Mouse (Mus musculus): ENCODE results near the gene Psmb7. TPM values are rescaled to one million over a fixed set of nuclear protein-coding genes. Genes with fewer than 3 reads are reported as not detected.

Gene Psmb7
- polyA plus RNA-seq, 1 experiment, result 377 TPM

- Histone ChIP-seq H3K79me2 (ENCODE audit: control insufficient read depth, insufficient read depth) (peaks cover 5% of the 10 kb centered on the region), H3K36me3 (ENCODE audit: control insufficient read depth, insufficient read depth) (peaks cover 86% of the 10 kb centered on the region)
- TF ChIP-seq MYOG (IDR thresholded peaks at IDR 0.05; ENCODE audit: control insufficient read depth, extremely low read depth, insufficient read length), result no peak
- no peak for TF ChIP-seq MAX (IDR thresholded peaks at IDR 0.05)
- no peak for TF ChIP-seq FOSL1 (IDR thresholded peaks at IDR 0.05; ENCODE audit: insufficient read depth, low read length, poor library complexity, severe bottlenecking)
- TF ChIP-seq USF1 (IDR thresholded peaks at IDR 0.05; ENCODE audit: low read depth), result no peak
- TF ChIP-seq MYOD1 (IDR thresholded peaks at IDR 0.05; ENCODE audit: control insufficient read depth, insufficient read length, low read depth), result no peak
- TF ChIP-seq CTCF (IDR thresholded peaks at IDR 0.05; ENCODE audit: control insufficient read depth, insufficient read depth, insufficient read length), result no peak
- no peak for TF ChIP-seq CEBPB (IDR thresholded peaks at IDR 0.05; ENCODE audit: low read depth)
These were observed 58.5 kb downstream of the Psmb7 start for GRCm38 (mm10) chr2:38585379-38585736.

GRCm38 (mm10) chr2:38584514-38585378 is 59.1 kb downstream of the Psmb7 start:
- peaks cover 82% of the 10 kb centered on the region for H3K36me3 ChIP-seq (ENCODE audit: control insufficient read depth, insufficient read depth)
- no peak overlapping the region for H3ac ChIP-seq (ENCODE audit: control insufficient read depth, insufficient read length, low read depth)
- no peaks in the 10 kb centered on the region for H3K79me3 ChIP-seq (ENCODE audit: low read depth)
- no peak for TF ChIP-seq MAX (IDR thresholded peaks at IDR 0.05)
- TF ChIP-seq FOSL1 (IDR thresholded peaks at IDR 0.05; ENCODE audit: insufficient read depth, low read length, poor library complexity, severe bottlenecking), result no peak
- no peak for TF ChIP-seq MYOD1 (IDR thresholded peaks at IDR 0.05; ENCODE audit: control insufficient read depth, insufficient read length, low read depth)
- TF ChIP-seq CTCF (IDR thresholded peaks at IDR 0.05; ENCODE audit: control insufficient read depth, insufficient read depth, insufficient read length), result no peak
- no peak for TF ChIP-seq CEBPB (IDR thresholded peaks at IDR 0.05; ENCODE audit: low read depth)
- TF ChIP-seq USF1 (IDR thresholded peaks at IDR 0.05; ENCODE audit: low read depth), result no peak
- no peak for TF ChIP-seq MYOG (IDR thresholded peaks at IDR 0.05; ENCODE audit: control insufficient read depth, extremely low read depth, insufficient read length)
- no peak overlapping the region for H3K4me3 ChIP-seq (ENCODE audit: insufficient read depth, poor library complexity, severe bottlenecking)
- peaks cover 5% of the 10 kb centered on the region for H3K79me2 ChIP-seq (ENCODE audit: control insufficient read depth, insufficient read depth)
- H3K27me3 ChIP-seq (ENCODE audit: control insufficient read depth, insufficient read depth, insufficient read length), result no peaks in the 10 kb centered on the region

More at GRCm38 (mm10) chr2:38585379-38585736, 58.5 kb downstream of the Psmb7 start:
- no peaks in the 10 kb centered on the region for H3K79me3 ChIP-seq (ENCODE audit: low read depth)
- no peak overlapping the region for H3ac ChIP-seq (ENCODE audit: control insufficient read depth, insufficient read length, low read depth)
- no peak overlapping the region for H3K4me3 ChIP-seq (ENCODE audit: insufficient read depth, poor library complexity, severe bottlenecking)
- H3K27me3 ChIP-seq (ENCODE audit: control insufficient read depth, insufficient read depth, insufficient read length), result no peaks in the 10 kb centered on the region

- H3K79me2 ChIP-seq (ENCODE audit: control insufficient read depth, insufficient read depth), result peaks cover 5% of the 10 kb centered on the region
- no peak overlapping the region for H3K4me3 ChIP-seq (ENCODE audit: insufficient read depth, poor library complexity, severe bottlenecking)
- TF ChIP-seq CEBPB (IDR thresholded peaks at IDR 0.05; ENCODE audit: low read depth) (no peak), MYOG (IDR thresholded peaks at IDR 0.05; ENCODE audit: control insufficient read depth, extremely low read depth, insufficient read length) (no peak), MYOD1 (IDR thresholded peaks at IDR 0.05; ENCODE audit: control insufficient read depth, insufficient read length, low read depth) (no peak), USF1 (IDR thresholded peaks at IDR 0.05; ENCODE audit: low read depth) (no peak), CTCF (IDR thresholded peaks at IDR 0.05; ENCODE audit: control insufficient read depth, insufficient read depth, insufficient read length) (no peak)
- H3K27me3 ChIP-seq (ENCODE audit: control insufficient read depth, insufficient read depth, insufficient read length), result no peaks in the 10 kb centered on the region
- peaks cover 82% of the 10 kb centered on the region for H3K36me3 ChIP-seq (ENCODE audit: control insufficient read depth, insufficient read depth)
- no peak overlapping the region for H3ac ChIP-seq (ENCODE audit: control insufficient read depth, insufficient read length, low read depth)
- no peaks in the 10 kb centered on the region for H3K79me3 ChIP-seq (ENCODE audit: low read depth)
These were observed 59.9 kb downstream of the Psmb7 start for GRCm38 (mm10) chr2:38583982-38584381.

DNA sequence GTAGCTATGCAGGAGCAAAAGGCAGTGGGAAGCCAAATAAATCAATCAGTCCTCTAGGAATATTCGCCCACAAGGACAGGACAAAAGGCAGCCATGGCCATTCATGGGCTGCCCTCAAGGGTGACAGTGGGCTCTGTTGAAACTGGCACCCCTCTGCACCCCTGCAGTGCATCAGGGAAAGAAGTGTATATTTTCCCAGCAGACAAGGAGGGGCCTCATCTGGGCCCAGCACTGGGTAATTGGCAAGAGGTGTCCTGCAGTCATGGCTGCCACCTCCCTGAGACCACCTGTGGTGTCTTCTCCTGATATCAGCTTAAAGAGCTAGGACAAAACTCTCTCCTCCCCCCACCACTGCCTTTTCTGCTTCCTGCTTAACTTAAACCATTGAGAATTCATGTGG is 64.4 kb downstream of the Psmb7 start:
- Histone ChIP-seq H3K27me3 (ENCODE audit: control insufficient read depth, insufficient read depth, insufficient read length) (no peaks in the 10 kb centered on the region), H3ac (ENCODE audit: control insufficient read depth, insufficient read length, low read depth) (no peak overlapping the region), H3K4me3 (ENCODE audit: insufficient read depth, poor library complexity, severe bottlenecking) (no peak overlapping the region), H3K79me3 (ENCODE audit: low read depth) (no peaks in the 10 kb centered on the region), H3K36me3 (ENCODE audit: control insufficient read depth, insufficient read depth) (peaks cover 62% of the 10 kb centered on the region), H3K79me2 (ENCODE audit: control insufficient read depth, insufficient read depth) (no peaks in the 10 kb centered on the region)
- TF ChIP-seq CEBPB (IDR thresholded peaks at IDR 0.05; ENCODE audit: low read depth) (no peak), MYOD1 (IDR thresholded peaks at IDR 0.05; ENCODE audit: control insufficient read depth, insufficient read length, low read depth) (no peak), MAX (IDR thresholded peaks at IDR 0.05) (no peak), CTCF (IDR thresholded peaks at IDR 0.05; ENCODE audit: control insufficient read depth, insufficient read depth, insufficient read length) (no peak), FOSL1 (IDR thresholded peaks at IDR 0.05; ENCODE audit: insufficient read depth, low read length, poor library complexity, severe bottlenecking) (no peak), MYOG (IDR thresholded peaks at IDR 0.05; ENCODE audit: control insufficient read depth, extremely low read depth, insufficient read length) (no peak), USF1 (IDR thresholded peaks at IDR 0.05; ENCODE audit: low read depth) (no peak)

DNA sequence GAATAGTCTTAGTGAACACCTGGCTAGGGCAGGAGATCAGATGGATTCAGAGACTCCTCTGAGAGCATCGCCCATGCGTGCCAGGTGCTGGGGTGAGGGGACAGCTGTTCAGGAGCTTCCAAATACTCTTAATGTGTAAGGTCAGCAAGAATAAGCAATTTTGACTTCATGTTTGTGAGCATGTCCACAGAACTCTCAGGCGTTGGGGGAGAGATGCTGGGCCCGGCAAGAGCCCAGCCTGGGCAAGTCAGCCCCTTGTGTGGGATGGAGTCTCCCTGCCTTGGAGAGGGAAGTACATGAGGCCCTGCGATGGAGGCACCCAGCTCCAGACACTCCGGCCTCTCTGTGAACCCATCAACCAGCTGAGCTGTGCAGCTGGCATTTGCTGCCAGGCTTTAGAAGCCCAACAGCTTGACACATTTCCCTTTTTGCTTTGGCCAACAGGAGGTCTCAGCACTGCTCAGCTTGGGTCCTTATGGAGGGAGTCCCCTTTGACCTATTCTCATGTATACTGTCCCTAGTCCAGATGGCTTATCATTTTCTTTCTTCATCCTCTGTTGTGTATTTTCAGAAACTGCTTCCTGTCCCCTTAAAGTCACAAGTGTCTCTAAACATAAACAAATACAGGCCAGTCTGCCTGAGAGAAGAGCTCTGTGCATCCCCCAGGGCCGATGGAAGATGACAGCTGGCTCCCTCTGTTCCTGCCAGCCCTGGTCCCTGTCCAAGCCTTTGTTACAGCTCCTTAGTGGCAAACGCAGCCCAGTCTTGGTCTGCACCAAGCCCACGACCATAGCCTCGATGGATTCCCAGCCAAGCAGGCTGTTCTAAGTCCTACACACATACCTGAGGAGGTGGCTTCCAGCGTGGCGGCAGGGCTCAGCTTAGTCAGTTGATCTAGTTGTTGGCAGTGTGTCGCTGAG is 65.0 kb downstream of the Psmb7 start:
- Histone ChIP-seq H3K27me3 (ENCODE audit: control insufficient read depth, insufficient read depth, insufficient read length) (no peaks in the 10 kb centered on the region), H3K79me3 (ENCODE audit: low read depth) (no peaks in the 10 kb centered on the region), H3K79me2 (ENCODE audit: control insufficient read depth, insufficient read depth) (no peaks in the 10 kb centered on the region), H3ac (ENCODE audit: control insufficient read depth, insufficient read length, low read depth) (no peak overlapping the region), H3K4me3 (ENCODE audit: insufficient read depth, poor library complexity, severe bottlenecking) (no peak overlapping the region), H3K36me3 (ENCODE audit: control insufficient read depth, insufficient read depth) (peaks cover 55% of the 10 kb centered on the region)
- TF ChIP-seq MYOG (IDR thresholded peaks at IDR 0.05; ENCODE audit: control insufficient read depth, extremely low read depth, insufficient read length), result no peak
- no peak for TF ChIP-seq FOSL1 (IDR thresholded peaks at IDR 0.05; ENCODE audit: insufficient read depth, low read length, poor library complexity, severe bottlenecking)
- no peak for TF ChIP-seq CTCF (IDR thresholded peaks at IDR 0.05; ENCODE audit: control insufficient read depth, insufficient read depth, insufficient read length)
- no peak for TF ChIP-seq MAX (IDR thresholded peaks at IDR 0.05)
- TF ChIP-seq CEBPB (IDR thresholded peaks at IDR 0.05; ENCODE audit: low read depth), result no peak
- no peak for TF ChIP-seq MYOD1 (IDR thresholded peaks at IDR 0.05; ENCODE audit: control insufficient read depth, insufficient read length, low read depth)
- no peak for TF ChIP-seq USF1 (IDR thresholded peaks at IDR 0.05; ENCODE audit: low read depth)

Data from C2C12 (cell line).